Mouse (Mus musculus) E14TG2a.4 (cell line): ENCODE data around the gene Mars2.

Experiments used
- CTCF ChIP-seq: conservative IDR thresholded peaks from 2 replicates; pipeline ENCODE4 v1.5.1; 2014; ENCODE audit warnings: low read length
- NANOG ChIP-seq: IDR thresholded peaks from 2 replicates; pipeline ENCODE4 v1.6.1; 2014; ENCODE audit warnings: borderline replicate concordance, low read length, mixed read lengths
- POU5F1 ChIP-seq: IDR thresholded peaks from 2 replicates; pipeline ENCODE4 v1.6.1; 2014; ENCODE audit warnings: low read length, borderline replicate concordance

DNA sequence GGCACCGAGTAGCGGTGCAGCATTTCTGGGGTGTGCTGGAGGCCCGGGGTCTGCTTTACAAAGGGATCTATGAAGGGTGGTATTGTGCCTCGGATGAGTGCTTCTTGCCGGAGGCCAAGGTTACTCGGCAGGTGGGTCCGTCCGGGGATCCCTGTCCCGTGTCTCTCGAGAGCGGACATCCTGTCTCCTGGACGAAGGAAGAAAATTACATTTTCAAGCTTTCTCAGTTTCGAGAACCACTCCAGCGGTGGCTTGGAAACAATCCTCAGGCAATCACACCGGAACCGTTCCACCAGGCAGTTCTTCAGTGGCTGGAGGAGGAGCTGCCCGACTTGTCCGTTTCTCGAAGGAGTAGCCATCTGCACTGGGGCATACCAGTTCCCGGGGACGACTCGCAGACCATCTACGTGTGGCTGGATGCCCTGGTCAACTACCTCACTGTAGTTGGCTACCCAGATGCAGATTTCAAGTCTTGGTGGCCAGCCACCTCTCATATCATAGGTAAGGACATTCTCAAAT is 725 bp downstream of the Mars2 start:
- TF ChIP-seq CTCF: no peak
- no peak for TF ChIP-seq NANOG
- TF ChIP-seq POU5F1: no peak
